Mouse (Mus musculus) embryonic facial prominence, embryonic 12.5 days (tissue): ENCODE results near the gene Fam155a. TPM values are rescaled to one million over a fixed set of nuclear protein-coding genes. Genes with fewer than 3 reads are reported as not detected.

Experiments used
- ATAC-seq: fragments of 200-750 bp; cut with Nextera tagmentation; 2 replicates; pipeline ENCODE4 v1.8.0; 2017; ENCODE audit not compliant: insufficient number of reproducible peaks, insufficient read depth, low FRiP score, low TSS enrichment
- H3K27ac ChIP-seq: fragments of 300-500 bp; sonication (generic); 2 replicates; pipeline ENCODE4 v1.5.1; 2016; ENCODE audit warnings: mild to moderate bottlenecking
- H3K27me3 ChIP-seq: fragments of 300-500 bp; sonication (generic); 2 replicates; pipeline ENCODE4 v1.6.1; 2016; ENCODE audit warnings: mild to moderate bottlenecking, moderate library complexity
- H3K36me3 ChIP-seq: fragments of 300-500 bp; sonication (generic); 2 replicates; pipeline ENCODE4 v1.6.1; 2016; ENCODE audit warnings: mild to moderate bottlenecking
- H3K4me1 ChIP-seq: fragments of 300-500 bp; sonication (generic); 2 replicates; pipeline ENCODE4 v1.6.1; 2016
- H3K4me2 ChIP-seq: fragments of 300-500 bp; sonication (generic); replicated peaks from 2 replicates; pipeline ENCODE4 v1.6.1; 2016; ENCODE audit warnings: mild to moderate bottlenecking, moderate library complexity
- H3K4me3 ChIP-seq: fragments of 300-500 bp; sonication (generic); 2 replicates; pipeline ENCODE4 v1.5.1; 2016; ENCODE audit warnings: mild to moderate bottlenecking
- H3K9ac ChIP-seq: fragments of 300-500 bp; sonication (generic); 2 replicates; pipeline ENCODE4 v1.6.1; 2016; ENCODE audit warnings: mild to moderate bottlenecking, moderate library complexity
- H3K9me3 ChIP-seq: fragments of 300-500 bp; sonication (generic); 2 replicates; pipeline ENCODE4 v1.6.1; 2016; ENCODE audit warnings: mild to moderate bottlenecking, moderate library complexity
- WGBS: fragments of 180-500 bp; shearing (Covaris S2); methylation state at CpG from one replicate; pipeline ENCODE4 v1.1.7; 2016; 5-methylcytosine and 5-hydroxymethylcytosine counted together
- polyA plus RNA-seq: library from polyadenylated mRNA; unstranded; fragments of >200 nt; fragmentation: Nextera tagmentation; extraction: Ambion mirVana; gene quantifications from 2 replicates; pipeline ENCODE4 v1.2.1, GENCODE M21; 2016

Gene Fam155a
- polyA plus RNA-seq, 1 experiment from 2014 or later = 1.3 TPM

- Histone ChIP-seq H3K27ac (no peak overlapping the region), H3K4me2 (no peak overlapping the region), H3K36me3 (no peaks in the 10 kb centered on the region), H3K4me3 (no peak overlapping the region), H3K27me3 (no peaks in the 10 kb centered on the region), H3K4me1 (no peaks in the 10 kb centered on the region), H3K9me3 (no peaks in the 10 kb centered on the region), H3K9ac (no peak overlapping the region)
- no peak for ATAC-seq
- 63% methylated on average over 3 of the region's 4 CpGs for WGBS
Measured at GRCm38 (mm10) chr8:9461111-9461510, 309.9 kb downstream of the Fam155a start.

GRCm38 (mm10) chr8:9460707-9461106 is 310.3 kb downstream of the Fam155a start:
- no peaks in the 10 kb centered on the region for H3K9me3 ChIP-seq
- no peak overlapping the region for H3K4me3 ChIP-seq
- H3K4me1 ChIP-seq = no peaks in the 10 kb centered on the region
- 89% methylated on average over 2 of the region's 2 CpGs for WGBS
- no peak for ATAC-seq
- H3K36me3 ChIP-seq = no peaks in the 10 kb centered on the region
- H3K27ac ChIP-seq = no peak overlapping the region
- no peak overlapping the region for H3K9ac ChIP-seq
- no peaks in the 10 kb centered on the region for H3K27me3 ChIP-seq
- no peak overlapping the region for H3K4me2 ChIP-seq

- Histone ChIP-seq H3K27me3 (no peaks in the 10 kb centered on the region), H3K4me2 (no peak overlapping the region), H3K27ac (no peak overlapping the region), H3K9me3 (no peaks in the 10 kb centered on the region), H3K4me1 (no peaks in the 10 kb centered on the region), H3K4me3 (no peak overlapping the region), H3K9ac (no peak overlapping the region), H3K36me3 (no peaks in the 10 kb centered on the region)
- 72% methylated on average over 11 of the region's 11 CpGs for WGBS
- ATAC-seq = no peak
Measured at GRCm38 (mm10) chr8:9458614-9459013, 312.3 kb downstream of the Fam155a start.

- H3K4me3 ChIP-seq = no peak overlapping the region
- no peak for ATAC-seq
- H3K9me3 ChIP-seq = no peaks in the 10 kb centered on the region
- no peaks in the 10 kb centered on the region for H3K36me3 ChIP-seq
- no peak overlapping the region for H3K9ac ChIP-seq
- no peaks in the 10 kb centered on the region for H3K27me3 ChIP-seq
- no peak overlapping the region for H3K27ac ChIP-seq
- WGBS = 81% methylated on average over 4 of the region's 4 CpGs
- no peaks in the 10 kb centered on the region for H3K4me1 ChIP-seq
- H3K4me2 ChIP-seq = no peak overlapping the region
Measured at GRCm38 (mm10) chr8:9455138-9455537, 315.8 kb downstream of the Fam155a start.

- Histone ChIP-seq H3K36me3 (no peaks in the 10 kb centered on the region), H3K4me2 (no peak overlapping the region), H3K9ac (no peak overlapping the region), H3K9me3 (no peaks in the 10 kb centered on the region), H3K27me3 (no peaks in the 10 kb centered on the region), H3K4me1 (no peaks in the 10 kb centered on the region), H3K27ac (no peak overlapping the region), H3K4me3 (no peak overlapping the region)
- no peak for ATAC-seq
- 87% methylated on average over 5 of the region's 5 CpGs for whole genome bisulfite sequencing
Measured at GRCm38 (mm10) chr8:9453742-9454141, 317.2 kb downstream of the Fam155a start.

- no peak for ATAC-seq
- WGBS = 65% methylated on average over 4 of the region's 4 CpGs
Measured at GRCm38 (mm10) chr8:9451543-9451942, 319.4 kb downstream of the Fam155a start.

GRCm38 (mm10) chr8:9448613-9449012 is 322.3 kb downstream of the Fam155a start:
- Histone ChIP-seq H3K27me3 (no peaks in the 10 kb centered on the region), H3K9me3 (no peaks in the 10 kb centered on the region), H3K9ac (no peak overlapping the region), H3K4me2 (no peak overlapping the region), H3K4me3 (no peak overlapping the region), H3K36me3 (no peaks in the 10 kb centered on the region), H3K4me1 (no peaks in the 10 kb centered on the region), H3K27ac (no peak overlapping the region)
- ATAC-seq = no peak
- WGBS = 64% methylated on average over 7 of the region's 7 CpGs

More at GRCm38 (mm10) chr8:9451543-9451942, 319.4 kb downstream of the Fam155a start:
- no peaks in the 10 kb centered on the region for H3K27me3 ChIP-seq
- no peaks in the 10 kb centered on the region for H3K36me3 ChIP-seq
- H3K4me2 ChIP-seq = no peak overlapping the region
- no peak overlapping the region for H3K9ac ChIP-seq
- H3K4me3 ChIP-seq = no peak overlapping the region
- H3K4me1 ChIP-seq = no peaks in the 10 kb centered on the region
- no peaks in the 10 kb centered on the region for H3K9me3 ChIP-seq
- no peak overlapping the region for H3K27ac ChIP-seq

GRCm38 (mm10) chr8:9437822-9438221 is 333.1 kb downstream of the Fam155a start:
- no peaks in the 10 kb centered on the region for H3K9me3 ChIP-seq
- H3K4me3 ChIP-seq = no peak overlapping the region
- no peak overlapping the region for H3K9ac ChIP-seq
- no peaks in the 10 kb centered on the region for H3K36me3 ChIP-seq
- 79% methylated on average over 4 of the region's 4 CpGs for WGBS
- H3K27ac ChIP-seq = no peak overlapping the region
- no peak overlapping the region for H3K4me2 ChIP-seq
- H3K4me1 ChIP-seq = no peaks in the 10 kb centered on the region
- ATAC-seq = no peak
- H3K27me3 ChIP-seq = no peaks in the 10 kb centered on the region

- no peaks in the 10 kb centered on the region for H3K27me3 ChIP-seq
- no peak overlapping the region for H3K4me2 ChIP-seq
- 50% methylated on average over 10 of the region's 10 CpGs for WGBS
- no peak overlapping the region for H3K9ac ChIP-seq
- H3K4me3 ChIP-seq = no peak overlapping the region
- no peak overlapping the region for H3K27ac ChIP-seq
- H3K4me1 ChIP-seq = no peaks in the 10 kb centered on the region
- H3K9me3 ChIP-seq = no peaks in the 10 kb centered on the region
- H3K36me3 ChIP-seq = no peaks in the 10 kb centered on the region
- no peak for ATAC-seq
Measured at GRCm38 (mm10) chr8:9435501-9435900, 335.5 kb downstream of the Fam155a start.

GRCm38 (mm10) chr8:9432635-9433372 is 338.2 kb downstream of the Fam155a start:
- Histone ChIP-seq H3K9ac (no peak overlapping the region), H3K4me3 (no peak overlapping the region), H3K27ac (no peak overlapping the region), H3K27me3 (no peaks in the 10 kb centered on the region), H3K9me3 (no peaks in the 10 kb centered on the region), H3K4me2 (no peak overlapping the region), H3K4me1 (no peaks in the 10 kb centered on the region), H3K36me3 (no peaks in the 10 kb centered on the region)
- WGBS = 85% methylated on average over 11 of the region's 11 CpGs
- no peak for ATAC-seq

- Histone ChIP-seq H3K9ac (no peak overlapping the region), H3K9me3 (no peaks in the 10 kb centered on the region), H3K27ac (no peak overlapping the region), H3K27me3 (no peaks in the 10 kb centered on the region), H3K4me2 (no peak overlapping the region), H3K36me3 (no peaks in the 10 kb centered on the region), H3K4me1 (no peaks in the 10 kb centered on the region), H3K4me3 (no peak overlapping the region)
- 50% methylated on average over 4 of the region's 4 CpGs for WGBS
- no peak for ATAC-seq
Measured at GRCm38 (mm10) chr8:9428846-9429245, 342.1 kb downstream of the Fam155a start.

- H3K36me3 ChIP-seq = no peaks in the 10 kb centered on the region
- no peaks in the 10 kb centered on the region for H3K9me3 ChIP-seq
- no peak overlapping the region for H3K9ac ChIP-seq
- no peaks in the 10 kb centered on the region for H3K27me3 ChIP-seq
- no peaks in the 10 kb centered on the region for H3K4me1 ChIP-seq
- H3K4me3 ChIP-seq = no peak overlapping the region
- no peak for ATAC-seq
- 82% methylated on average over 2 of the region's 2 CpGs for WGBS
- no peak overlapping the region for H3K27ac ChIP-seq
- no peak overlapping the region for H3K4me2 ChIP-seq
Measured at GRCm38 (mm10) chr8:9424069-9424468, 346.9 kb downstream of the Fam155a start.
